Mouse (Mus musculus) intestine, embryonic 14.5 days (tissue): ENCODE data around the gene Rps6ka1. TPM values are rescaled to one million over a fixed set of nuclear protein-coding genes. Genes with fewer than 3 reads are reported as not detected.
"Not testable (repeated sequence)": the region's sequence is repeated elsewhere in the genome, so short reads cannot be mapped to it uniquely, and the experiment has no call there.

Experiments used
- ATAC-seq: fragments of 200-750 bp; cut with Nextera tagmentation; replicated peaks from 2 replicates; pipeline ENCODE4 v1.8.0; 2017; ENCODE audit warnings: low read depth, moderate number of reproducible peaks, moderate TSS enrichment, moderate library complexity; ENCODE audit not compliant: low FRiP score, low TSS enrichment
- DNase-seq: peaks from one replicate; pipeline ENCODE4 v3.0.0-alpha.2; 2018; ENCODE audit warnings: low spot score
- H3K27ac ChIP-seq: fragments of 300-500 bp; sonication (generic); 2 replicates; pipeline ENCODE4 v1.5.1; 2014; ENCODE audit warnings: low read depth, mild to moderate bottlenecking, control low read depth
- H3K27me3 ChIP-seq: fragments of 300-500 bp; sonication (generic); replicated peaks from 2 replicates; pipeline ENCODE4 v1.6.1; 2014; ENCODE audit warnings: low read length, control low read depth; ENCODE audit not compliant: control insufficient read depth, insufficient read depth
- H3K36me3 ChIP-seq: fragments of 300-500 bp; sonication (generic); 2 replicates; pipeline ENCODE4 v1.6.1; 2014; ENCODE audit warnings: low read length, control low read depth; ENCODE audit not compliant: control insufficient read depth, insufficient read depth
- H3K4me1 ChIP-seq: fragments of 300-500 bp; sonication (generic); replicated peaks from 2 replicates; pipeline ENCODE4 v1.6.1; 2014; ENCODE audit warnings: low read length, control low read depth, mixed read lengths; ENCODE audit not compliant: control insufficient read depth, insufficient read depth
- H3K4me2 ChIP-seq: fragments of 300-500 bp; sonication (generic); 2 replicates; pipeline ENCODE4 v1.6.1; 2014; ENCODE audit warnings: low read length
- H3K4me3 ChIP-seq: fragments of 300-500 bp; sonication (generic); 2 replicates; pipeline ENCODE4 v1.5.1; 2014; ENCODE audit warnings: low read depth, low read length, control low read depth, mixed read lengths
- H3K9ac ChIP-seq: fragments of 300-500 bp; sonication (generic); 2 replicates; pipeline ENCODE4 v1.6.1; 2014; ENCODE audit warnings: mild to moderate bottlenecking, low read length
- H3K9me3 ChIP-seq: fragments of 300-500 bp; sonication (generic); 2 replicates; pipeline ENCODE4 v1.6.1; 2016; ENCODE audit warnings: low read length, control low read depth; ENCODE audit not compliant: control insufficient read depth
- WGBS: fragments of 180-500 bp; shearing (Covaris S2); extraction: QIAGEN DNeasy Blood & Tissue Kit; methylation state at CpG from one replicate; pipeline ENCODE4 v1.1.7; 2014; 5-methylcytosine and 5-hydroxymethylcytosine counted together
- polyA plus RNA-seq: library from polyadenylated mRNA; unstranded; fragments of >200 nt; fragmentation: Nextera tagmentation; extraction: Ambion mirVana; gene quantifications from 2 replicates; pipeline ENCODE4 v1.2.1, GENCODE M21; 2014

Rps6ka1 gene
- polyA plus RNA-seq, 1 experiment from 2014 or later = 116 TPM

GRCm38 (mm10) chr4:133911983-133912382, 24.4 kb upstream of the Rps6ka1 start:
- H3K27me3 ChIP-seq = no peaks in the 10 kb centered on the region
- H3K4me3 ChIP-seq = no peak overlapping the region
- H3K9ac ChIP-seq = no peak overlapping the region
- H3K4me1 ChIP-seq = peaks cover 5% of the 10 kb centered on the region
- DNase-seq (no peak), ATAC-seq (no peak)
- H3K9me3 ChIP-seq = no peaks in the 10 kb centered on the region
- H3K27ac ChIP-seq = no peak overlapping the region
- WGBS = 72% methylated on average over 4 of the region's 4 CpGs
- no peak overlapping the region for H3K4me2 ChIP-seq
- H3K36me3 ChIP-seq = no peaks in the 10 kb centered on the region

- peak; percentile 96 for ATAC-seq
- peak overlapping the region; percentile 74 for H3K4me2 ChIP-seq
- H3K9ac ChIP-seq = peak overlapping the region; percentile 60
- H3K9me3 ChIP-seq = no peaks in the 10 kb centered on the region
- no peaks in the 10 kb centered on the region for H3K36me3 ChIP-seq
- H3K4me3 ChIP-seq = peak overlapping the region; percentile 56
- WGBS = under 1% methylated on average over 57 of the region's 57 CpGs
- H3K4me1 ChIP-seq = peaks cover 5% of the 10 kb centered on the region
- DNase-seq = peak; percentile 100
- no peaks in the 10 kb centered on the region for H3K27me3 ChIP-seq
- peak overlapping the region; percentile 94 for H3K27ac ChIP-seq
These were observed 22.9 kb upstream of the Rps6ka1 start for GRCm38 (mm10) chr4:133910236-133911211.

- peaks cover 5% of the 10 kb centered on the region for H3K4me1 ChIP-seq
- no peak overlapping the region for H3K4me3 ChIP-seq
- no peaks in the 10 kb centered on the region for H3K36me3 ChIP-seq
- no peaks in the 10 kb centered on the region for H3K27me3 ChIP-seq
- no peak for DNase-seq
- H3K27ac ChIP-seq = no peak overlapping the region
- no peak overlapping the region for H3K9ac ChIP-seq
- ATAC-seq = no peak
- WGBS = 89% methylated on average over 6 of the region's 6 CpGs
- H3K4me2 ChIP-seq = no peak overlapping the region
- no peaks in the 10 kb centered on the region for H3K9me3 ChIP-seq
These were observed 20.5 kb upstream of the Rps6ka1 start for GRCm38 (mm10) chr4:133908051-133908450.

GRCm38 (mm10) chr4:133907086-133907485, 19.5 kb upstream of the Rps6ka1 start:
- H3K36me3 ChIP-seq = no peaks in the 10 kb centered on the region
- no peak overlapping the region for H3K27ac ChIP-seq
- 57% methylated on average over 4 of the region's 4 CpGs for WGBS
- no peak overlapping the region for H3K4me2 ChIP-seq
- no peaks in the 10 kb centered on the region for H3K9me3 ChIP-seq
- H3K4me3 ChIP-seq = no peak overlapping the region
- peaks cover 5% of the 10 kb centered on the region for H3K4me1 ChIP-seq
- ATAC-seq (no peak), DNase-seq (no peak)
- no peaks in the 10 kb centered on the region for H3K27me3 ChIP-seq
- no peak overlapping the region for H3K9ac ChIP-seq

GRCm38 (mm10) chr4:133906336-133906735, 18.7 kb upstream of the Rps6ka1 start:
- not testable (repeated sequence) for H3K4me2 ChIP-seq, H3K27me3 ChIP-seq, H3K4me1 ChIP-seq, DNase-seq, H3K9ac ChIP-seq, ATAC-seq, H3K9me3 ChIP-seq, H3K27ac ChIP-seq, H3K4me3 ChIP-seq, H3K36me3 ChIP-seq
- WGBS = 89% methylated on average over 4 of the region's 5 CpGs

- DNase-seq (no peak), ATAC-seq (no peak)
- WGBS = 74% methylated on average over 7 of the region's 7 CpGs
- Histone ChIP-seq H3K4me1 (peaks cover 4% of the 10 kb centered on the region), H3K9me3 (no peaks in the 10 kb centered on the region), H3K4me3 (no peak overlapping the region), H3K36me3 (no peaks in the 10 kb centered on the region), H3K4me2 (no peak overlapping the region), H3K27ac (no peak overlapping the region), H3K27me3 (no peaks in the 10 kb centered on the region), H3K9ac (no peak overlapping the region)
These were observed 17.6 kb upstream of the Rps6ka1 start for GRCm38 (mm10) chr4:133905167-133905566.

- WGBS = 78% methylated on average over 8 of the region's 8 CpGs
- Histone ChIP-seq H3K4me2 (no peak overlapping the region), H3K27ac (no peak overlapping the region), H3K9ac (no peak overlapping the region), H3K27me3 (no peaks in the 10 kb centered on the region), H3K4me3 (no peak overlapping the region), H3K9me3 (no peaks in the 10 kb centered on the region), H3K36me3 (no peaks in the 10 kb centered on the region), H3K4me1 (no peaks in the 10 kb centered on the region)
- ATAC-seq (no peak), DNase-seq (no peak)
These were observed 16.7 kb upstream of the Rps6ka1 start for GRCm38 (mm10) chr4:133904326-133904725.

- Histone ChIP-seq H3K4me3 (no peak overlapping the region), H3K4me2 (no peak overlapping the region), H3K27ac (no peak overlapping the region), H3K36me3 (no peaks in the 10 kb centered on the region), H3K9me3 (no peaks in the 10 kb centered on the region), H3K9ac (no peak overlapping the region), H3K4me1 (0 out of 2 replicates have a peak, but pooled peaks cover 9% of the 10 kb centered on the region), H3K27me3 (no peaks in the 10 kb centered on the region)
- no peak for ATAC-seq
- WGBS = 69% methylated on average over 7 of the region's 7 CpGs
- DNase-seq = no peak
These were observed 15.8 kb upstream of the Rps6ka1 start for GRCm38 (mm10) chr4:133903372-133903771.

- Histone ChIP-seq H3K9me3 (no peaks in the 10 kb centered on the region), H3K4me3 (no peak overlapping the region), H3K9ac (no peak overlapping the region), H3K4me1 (peaks cover 15% of the 10 kb centered on the region; the same call in 1 of the 2 replicates), H3K4me2 (no peak overlapping the region), H3K36me3 (no peaks in the 10 kb centered on the region), H3K27ac (no peak overlapping the region), H3K27me3 (no peaks in the 10 kb centered on the region)
- 92% methylated on average over 2 of the region's 2 CpGs for WGBS
- DNase-seq (no peak), ATAC-seq (no peak)
These were observed 14.9 kb upstream of the Rps6ka1 start for GRCm38 (mm10) chr4:133902510-133902909.
